Mouse (Mus musculus) olfactory bulb, adult 2 months (tissue): ENCODE measurements around the gene Slc25a12.

Source experiments
- CTCF ChIP-seq: fragments of 200-500 bp; IDR thresholded peaks from 2 replicates; pipeline ENCODE4 v1.5.1; 2012; ENCODE audit warnings: low read depth, mild to moderate bottlenecking, low read length, moderate library complexity; ENCODE audit not compliant: insufficient read depth
- POLR2A ChIP-seq: fragments of 200-500 bp; IDR thresholded peaks from 2 replicates; pipeline ENCODE4 v1.6.1; 2012; ENCODE audit warnings: mild to moderate bottlenecking, low read depth, low read length, moderate library complexity; ENCODE audit not compliant: insufficient read depth

DNA sequence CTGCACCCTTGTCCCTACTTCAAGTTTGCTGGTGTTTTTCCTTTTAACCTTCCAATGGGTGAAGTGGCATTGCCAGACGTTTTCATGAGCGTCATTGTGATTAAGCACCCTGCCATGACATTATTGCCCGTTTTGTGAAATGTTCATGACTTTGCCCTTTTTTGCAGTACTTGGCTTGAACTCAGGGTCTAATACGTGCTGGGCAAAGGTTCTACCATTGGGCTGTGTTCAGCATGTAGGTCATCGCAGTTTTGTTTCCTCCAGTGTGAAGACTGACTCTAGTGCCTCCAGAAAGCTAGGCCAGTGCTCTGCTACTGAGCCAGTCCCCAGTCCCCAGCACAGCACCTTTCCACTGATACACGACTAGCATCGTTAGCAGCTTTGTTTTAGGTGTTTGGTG is 111.0 kb downstream of the Slc25a12 start:
- TF ChIP-seq POLR2A = no peak
- TF ChIP-seq CTCF = no peak
